Mouse (Mus musculus) cerebellum, adult 2 months (tissue): ENCODE measurements at regions not wholly inside any gene's neighbourhood (a gene's known extent, or its start where the extent isn't known, plus 50 kb on each side); places are given as distances from the start of the nearest gene placed in this dataset.

Experiments used
- CTCF ChIP-seq: fragments of 200-500 bp; IDR thresholded peaks from 2 replicates; pipeline ENCODE4 v1.5.1; 2011; ENCODE audit warnings: low read depth, mild to moderate bottlenecking, control low read depth, low read length, moderate library complexity, borderline replicate concordance; ENCODE audit not compliant: insufficient read depth
- POLR2A ChIP-seq: fragments of 200-500 bp; IDR thresholded peaks from 2 replicates; pipeline ENCODE4 v1.6.1; 2011; ENCODE audit warnings: low read length, control low read depth, borderline replicate concordance; ENCODE audit not compliant: insufficient read depth

DNA sequence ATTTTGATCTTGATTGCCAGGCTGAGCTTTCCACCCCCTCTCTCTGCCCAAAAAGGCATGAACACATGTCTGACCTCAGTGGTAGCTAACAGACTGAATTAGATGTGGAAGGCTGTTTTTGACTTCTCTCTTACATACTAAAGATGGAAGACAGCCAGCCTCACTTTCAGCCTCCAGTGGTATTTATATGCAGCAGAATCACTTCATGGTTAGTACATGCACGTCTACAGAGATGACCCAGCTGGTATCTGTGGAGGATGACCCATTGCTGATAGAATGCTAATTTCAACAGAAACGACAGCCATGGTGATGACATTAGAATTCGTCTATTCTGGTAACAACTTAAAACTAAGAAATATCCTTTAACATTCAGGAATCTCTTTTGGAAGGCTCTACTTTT is 630.8 kb downstream of the Cetn3 start:
- TF ChIP-seq POLR2A (no peak), CTCF (no peak)
